8 mouse cellular contexts compared by ENCODE assay signal in the genomic region with DNA sequence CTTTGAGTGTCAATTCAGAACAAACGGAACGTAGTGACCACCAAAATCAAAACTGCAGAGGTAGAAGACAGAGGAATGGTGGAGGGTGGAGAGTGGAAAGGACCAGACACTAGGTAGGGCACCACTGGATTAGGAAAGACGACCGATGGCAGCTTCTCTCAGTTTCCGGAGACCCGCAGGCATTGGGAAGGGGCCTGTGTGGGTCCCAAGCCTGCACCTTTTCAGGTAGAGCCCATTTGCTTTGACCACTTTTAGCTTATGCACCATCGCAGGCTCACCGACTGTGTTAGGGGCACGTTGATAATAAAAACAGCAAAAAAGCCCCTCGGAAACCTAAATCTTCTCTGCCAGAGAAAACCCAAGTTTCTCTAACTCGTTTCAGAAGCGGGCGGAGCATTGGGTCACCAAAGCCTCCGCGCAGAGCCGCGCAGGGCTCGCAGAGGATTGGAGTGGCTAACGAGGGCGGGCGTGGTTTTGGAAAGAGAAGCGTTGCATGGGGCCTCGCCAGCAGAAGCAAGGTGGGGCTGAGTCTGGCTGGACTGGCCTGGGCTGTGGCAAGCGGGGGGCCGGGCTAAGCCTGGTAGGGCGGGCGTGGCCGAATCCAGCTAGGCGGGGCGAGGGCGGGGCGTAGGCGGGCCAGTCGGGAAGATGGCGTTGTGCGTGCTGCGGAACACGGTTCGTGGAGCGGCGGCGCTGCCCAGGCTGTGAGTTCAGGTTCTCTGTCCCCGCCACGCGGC. TPM values are rescaled to one million over a fixed set of nuclear protein-coding genes. Genes with fewer than 3 reads are reported as not detected.
DNase-seq lines count a peak whose midpoint lies in the region; ATAC-seq and TF ChIP-seq lines count a peak whose summit lies in the region.

A gene (plus strand): TSS at position 627 of the 737 bp plus-strand sequence.

- no peaks in the 10 kb centered on the region for H3K4me1 ChIP-seq in forebrain, embryonic 14.5 days (ENCODE audit: control insufficient read depth, insufficient read depth, low read length)
- peaks cover 3% of the 10 kb centered on the region; the same call in 1 of the 2 replicates for H3K4me1 ChIP-seq in lung, adult 2 months (ENCODE audit: control insufficient read depth, insufficient read depth, low read length)

- WGBS in forebrain, embryonic 14.5 days = 3% methylated on average over 45 of the region's 45 CpGs
- 4% methylated on average over 45 of the region's 45 CpGs for WGBS in lung, adult 2 months

- peak; percentile 74; the same call in 1 of the 2 replicates for TF ChIP-seq POLR2A in lung, adult 2 months (IDR thresholded peaks at IDR 0.05; ENCODE audit: borderline replicate concordance, extremely low read depth, low read depth, low read length)

- no peak within 1 kb of the TSS for H3K27ac ChIP-seq in forebrain, embryonic 14.5 days (ENCODE audit: low read depth, low read length)

- H3K36me3 ChIP-seq in forebrain, embryonic 14.5 days (ENCODE audit: control insufficient read depth, insufficient read depth, low read length) = no peaks in the 10 kb centered on the region

- H3K9me3 ChIP-seq in forebrain, embryonic 14.5 days (replicated peaks; ENCODE audit: control insufficient read depth, low read length) = no peaks in the 10 kb centered on the region

- intact Hi-C loops in heart, postnatal 14 days (cut with DNase I) = no loop called here

- peak within 1 kb of the TSS; percentile 58 for H3K4me3 ChIP-seq in forebrain, embryonic 14.5 days (ENCODE audit: low read depth, low read length)
- H3K4me3 ChIP-seq in lung, adult 2 months (replicated peaks; ENCODE audit: extremely low read depth, low read depth, low read length) = peak within 1 kb of the TSS; percentile 87

- H3K27me3 ChIP-seq in forebrain, embryonic 14.5 days (replicated peaks; ENCODE audit: control insufficient read depth, insufficient read depth, low read length) = no peaks in the 10 kb centered on the region

- peak; percentile 94 for DNase-seq in ES-CJ7 (ENCODE audit: low read depth, low spot score)
- peak; percentile 95 for DNase-seq in cerebellum, adult 11 months
- peak; percentile 88 for DNase-seq in forebrain, embryonic 14.5 days (ENCODE audit: low spot score)
- peak; percentile 97 to 98 for DNase-seq in heart, postnatal 14 days
- peak; percentile 90 to 94 for DNase-seq in layer of hippocampus, adult 18-20 months (ENCODE audit: low spot score in 2 of 2)
- peak; percentile 98 for DNase-seq in lung, adult 2 months
- peak; percentile 80 to 81 for DNase-seq in thymus, adult 18-20 months

- no peak for TF ChIP-seq CTCF in lung, adult 2 months (IDR thresholded peaks at IDR 0.05; ENCODE audit: insufficient read depth, low read length)

- peak; percentile 99 for ATAC-seq in forebrain, embryonic 14.5 days
- peak; percentile 97 for ATAC-seq in neutrophil, adult 5-6 weeks (ENCODE audit: extremely low read depth, insufficient number of reproducible peaks, low FRiP score, poor library complexity, severe bottlenecking)

- peak within 1 kb of the TSS; percentile 58 for H3K4me2 ChIP-seq in forebrain, embryonic 14.5 days (ENCODE audit: low read length)

- peak within 1 kb of the TSS; percentile 62 for H3K9ac ChIP-seq in forebrain, embryonic 14.5 days (ENCODE audit: low read length)

RNA-seq across cellular contexts. Expression of the gene that starts here (rescaled TPM):
- 16.0 and 18.9 TPM in 2 replicates for polyA plus RNA-seq in forebrain, embryonic 14.5 days (2014; fragmentation: Nextera tagmentation; extraction: Ambion mirVana)
- total RNA-seq in heart, postnatal 14 days (2021) = 100 to 1,000 TPM; 103 to 116 TPM
- total RNA-seq in layer of hippocampus, adult 18-20 months (2021) = 10 to 100 TPM; 29.5 to 30.4 TPM
- polyA plus RNA-seq in lung, adult 2 months (2012; rRNA removed) = 3.5 and 5.8 TPM in 2 replicates
- 1.5 and 2.1 TPM in 2 replicates for total RNA-seq in neutrophil, adult 5-6 weeks (2017)
